Mouse (Mus musculus) NIH3T3 (cell line): ENCODE data around the gene Ttc28.
A peak's percentile ranks its signal among the peaks of the same experiment; 100 is the strongest.

Experiments
- DNase-seq: peaks from one replicate; pipeline ENCODE4 v3.0.0-alpha.2; 2012; ENCODE audit warnings: low read depth

The Ttc28 gene

GRCm38 (mm10) chr5:110888596-110888995 lies 9.0 kb downstream of the Ttc28 start:
- DNase-seq = no peak

DNA sequence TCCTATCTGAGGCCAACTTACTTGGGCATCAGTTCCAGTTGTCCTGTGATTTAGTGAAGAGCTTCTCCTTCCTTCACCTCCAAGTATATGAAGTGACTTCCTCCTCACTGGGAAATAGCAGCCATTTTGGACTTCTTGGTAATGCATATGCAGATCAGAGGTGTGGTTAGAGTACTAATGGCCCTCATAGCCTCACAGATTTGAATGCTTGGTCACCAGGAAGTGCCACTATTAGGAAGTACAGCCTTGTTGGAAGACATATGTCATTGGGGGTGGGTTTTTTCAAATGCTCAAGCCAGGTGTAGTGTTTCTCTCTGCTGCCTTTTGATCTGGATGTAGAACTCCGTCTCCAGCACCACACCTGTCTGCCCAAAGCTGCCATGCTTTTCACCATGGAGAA lies 10.3 kb downstream of the Ttc28 start:
- no peak for DNase-seq

DNA sequence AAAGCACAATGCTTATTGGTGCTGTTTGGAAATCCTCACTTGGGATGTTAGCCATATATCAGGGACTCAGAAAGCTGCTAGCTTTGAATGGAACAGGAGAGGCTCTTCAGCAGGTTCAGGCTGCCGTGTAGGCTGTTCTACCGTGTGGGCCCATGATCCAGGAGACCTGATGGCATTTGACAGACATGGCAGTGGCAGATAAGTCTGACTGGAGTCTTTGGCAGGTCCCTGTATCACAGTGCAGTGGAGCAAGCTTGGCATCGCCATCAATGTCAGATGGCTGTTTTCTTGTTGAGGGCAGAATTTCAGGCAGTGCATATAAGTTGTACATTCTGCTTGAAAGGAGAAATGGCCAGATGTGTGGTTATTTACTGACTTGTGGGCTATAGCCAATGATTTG lies 11.0 kb downstream of the Ttc28 start:
- no peak for DNase-seq

GRCm38 (mm10) chr5:110897114-110897788 lies 17.6 kb downstream of the Ttc28 start:
- no peak for DNase-seq

DNA sequence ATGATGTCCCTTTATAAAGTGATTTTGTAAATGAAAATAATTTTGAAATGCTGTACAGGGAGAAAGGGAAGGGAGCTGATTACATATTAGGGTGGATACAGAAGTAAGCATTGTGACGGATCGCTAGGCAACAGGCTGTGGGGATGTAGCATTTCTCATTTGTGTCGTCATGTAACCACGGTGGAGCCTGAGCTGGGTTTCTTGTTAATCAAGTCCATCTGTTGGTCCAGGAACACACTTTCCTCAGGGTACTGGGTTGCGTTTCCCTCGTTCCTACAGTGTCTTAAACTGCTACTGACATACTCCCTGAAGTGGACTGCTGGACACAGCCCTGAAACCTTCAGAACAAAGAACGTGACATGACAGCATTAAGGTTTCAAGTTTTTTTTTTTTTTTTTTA lies 18.6 kb downstream of the Ttc28 start:
- DNase-seq = peak; percentile 89

DNA sequence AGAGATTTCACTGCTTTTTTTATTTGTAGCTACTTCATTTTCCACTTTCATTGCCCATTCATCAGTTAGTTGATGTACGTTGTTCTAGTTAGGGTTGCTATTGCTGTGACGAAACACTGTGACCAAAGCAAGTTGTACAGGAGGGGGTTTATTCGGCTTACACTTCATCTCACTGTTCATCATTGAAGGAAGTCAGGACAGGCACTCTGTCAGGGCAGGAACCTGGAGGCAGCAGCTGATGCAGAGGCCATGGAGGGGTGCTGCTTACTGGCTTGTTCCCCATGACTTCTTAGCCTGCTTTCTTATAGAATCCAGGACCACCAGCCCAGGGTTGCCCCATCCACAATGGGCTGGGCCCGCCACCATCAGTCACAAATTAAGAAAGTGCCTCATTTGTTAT lies 19.2 kb downstream of the Ttc28 start:
- DNase-seq = no peak

- no peak for DNase-seq
These were observed 20.7 kb downstream of the Ttc28 start for GRCm38 (mm10) chr5:110900331-110900730.

DNA sequence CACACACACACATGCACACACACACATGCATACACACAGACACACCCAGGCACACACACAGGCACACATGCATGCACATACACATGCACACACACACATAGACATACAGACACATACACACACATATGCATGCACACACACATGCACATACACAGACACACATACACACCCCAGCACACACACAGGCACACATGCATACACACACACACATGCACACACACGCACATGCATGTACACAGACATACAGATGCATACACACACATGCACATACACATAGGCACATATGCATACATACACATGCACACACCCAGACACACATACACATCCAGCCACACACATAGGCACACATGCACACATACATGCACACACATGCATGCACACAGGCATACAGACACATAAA lies 27.1 kb downstream of the Ttc28 start:
- no peak for DNase-seq

- peak; percentile 29 for DNase-seq
These were observed 29.3 kb downstream of the Ttc28 start for GRCm38 (mm10) chr5:110908879-110909278.

DNA sequence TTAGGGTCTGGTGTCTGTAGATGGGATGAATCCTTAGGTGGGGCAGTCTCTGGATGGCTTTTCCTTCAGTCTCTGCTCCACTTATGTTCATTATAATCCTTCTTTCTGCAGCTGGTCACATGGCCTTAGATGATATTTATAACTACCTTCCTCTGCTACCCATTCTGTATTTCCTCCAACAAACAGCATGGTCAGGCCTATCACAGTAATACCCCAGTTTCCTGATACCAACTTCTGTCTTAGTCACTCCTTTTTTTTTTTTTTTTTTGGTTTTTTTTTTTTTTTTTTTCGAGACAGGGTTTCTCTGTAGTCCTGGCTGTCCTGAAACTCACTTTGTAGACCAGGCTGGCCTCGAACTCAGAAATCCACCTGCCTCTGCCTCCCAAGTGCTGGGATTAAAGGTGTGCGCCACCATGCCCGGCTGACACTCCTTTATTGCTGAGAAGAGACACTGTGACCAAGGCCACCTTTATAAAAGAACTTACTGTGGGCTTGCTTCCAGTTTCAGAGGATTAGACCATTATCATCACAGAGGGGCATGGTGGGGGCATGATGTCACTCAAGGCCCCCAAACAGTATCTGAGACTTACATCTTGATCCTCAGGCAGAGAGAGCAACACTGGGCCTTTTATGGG lies 30.5 kb downstream of the Ttc28 start:
- DNase-seq = no peak

DNA sequence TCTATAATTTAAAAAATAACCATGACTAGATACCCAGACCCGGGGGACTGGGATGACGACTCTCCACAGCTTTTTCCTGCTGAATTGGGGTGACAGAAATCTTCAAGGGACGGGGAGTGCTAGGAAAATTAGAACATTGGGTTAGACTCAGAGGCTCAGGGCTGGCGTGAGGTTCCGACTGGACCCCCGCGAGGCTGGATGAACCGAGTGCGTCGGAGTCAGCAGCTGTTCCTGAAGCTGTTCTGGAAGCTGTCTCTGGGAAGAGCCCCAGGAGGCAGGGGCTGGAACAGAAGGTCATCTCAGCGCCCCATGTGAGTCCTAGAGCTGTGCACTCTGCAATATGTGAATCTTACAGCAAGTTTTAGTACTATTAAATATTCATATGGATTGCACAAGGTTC lies 35.3 kb downstream of the Ttc28 start:
- no peak for DNase-seq

GRCm38 (mm10) chr5:110916241-110916640 lies 36.6 kb downstream of the Ttc28 start:
- no peak for DNase-seq

GRCm38 (mm10) chr5:110919541-110919940 lies 39.9 kb downstream of the Ttc28 start:
- no peak for DNase-seq

DNA sequence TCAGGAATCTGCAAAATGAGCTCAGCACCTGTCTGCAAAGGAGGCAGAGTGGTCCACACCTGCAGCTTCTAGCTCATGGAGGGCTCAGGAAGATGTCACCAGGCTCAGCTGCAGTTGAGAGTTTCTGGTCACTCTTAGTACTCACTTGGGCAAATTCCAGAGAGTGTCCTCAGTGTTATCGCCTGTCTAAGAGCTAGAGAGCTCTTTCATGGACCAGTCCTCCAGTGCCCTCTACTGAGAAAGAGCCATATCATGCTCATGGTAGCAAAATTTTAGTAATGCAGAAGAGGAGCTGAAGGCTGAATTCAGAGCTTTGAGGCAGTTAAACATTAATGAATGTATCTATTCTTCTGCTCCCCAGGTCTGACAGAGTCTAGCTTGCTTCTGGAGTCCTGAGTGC lies 43.7 kb downstream of the Ttc28 start:
- peak; percentile 60 for DNase-seq

- DNase-seq = no peak
These were observed 45.0 kb downstream of the Ttc28 start for GRCm38 (mm10) chr5:110924636-110925035.

GRCm38 (mm10) chr5:110925804-110926203 lies 46.2 kb downstream of the Ttc28 start:
- peak; percentile 70 for DNase-seq

- peak; percentile 44 for DNase-seq
These were observed 48.7 kb downstream of the Ttc28 start for GRCm38 (mm10) chr5:110928289-110928688.

DNA sequence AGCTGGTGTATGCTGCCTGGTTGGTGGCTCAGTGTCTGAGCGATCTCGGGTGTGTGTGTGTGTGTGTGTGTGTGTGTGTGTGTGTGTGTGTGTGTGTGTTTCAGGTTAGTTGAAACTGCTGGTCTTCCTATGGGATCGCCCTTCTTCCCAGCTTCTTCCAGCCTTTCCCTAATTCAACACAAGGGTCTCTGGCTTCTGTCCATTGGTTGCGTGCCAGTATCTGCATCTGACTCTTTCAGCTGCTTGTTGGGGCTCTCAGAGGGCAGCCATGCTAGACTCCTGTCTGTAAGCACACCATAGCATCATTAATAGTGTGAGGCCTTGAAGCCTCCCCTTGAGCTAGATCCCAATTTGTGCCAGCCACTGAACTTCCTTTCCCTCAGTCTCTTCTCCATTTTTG lies 49.7 kb downstream of the Ttc28 start:
- DNase-seq = no peak

- DNase-seq = no peak
These were observed 57.0 kb downstream of the Ttc28 start for GRCm38 (mm10) chr5:110936606-110937005.

GRCm38 (mm10) chr5:110944326-110944725 lies 64.7 kb downstream of the Ttc28 start:
- no peak for DNase-seq

DNA sequence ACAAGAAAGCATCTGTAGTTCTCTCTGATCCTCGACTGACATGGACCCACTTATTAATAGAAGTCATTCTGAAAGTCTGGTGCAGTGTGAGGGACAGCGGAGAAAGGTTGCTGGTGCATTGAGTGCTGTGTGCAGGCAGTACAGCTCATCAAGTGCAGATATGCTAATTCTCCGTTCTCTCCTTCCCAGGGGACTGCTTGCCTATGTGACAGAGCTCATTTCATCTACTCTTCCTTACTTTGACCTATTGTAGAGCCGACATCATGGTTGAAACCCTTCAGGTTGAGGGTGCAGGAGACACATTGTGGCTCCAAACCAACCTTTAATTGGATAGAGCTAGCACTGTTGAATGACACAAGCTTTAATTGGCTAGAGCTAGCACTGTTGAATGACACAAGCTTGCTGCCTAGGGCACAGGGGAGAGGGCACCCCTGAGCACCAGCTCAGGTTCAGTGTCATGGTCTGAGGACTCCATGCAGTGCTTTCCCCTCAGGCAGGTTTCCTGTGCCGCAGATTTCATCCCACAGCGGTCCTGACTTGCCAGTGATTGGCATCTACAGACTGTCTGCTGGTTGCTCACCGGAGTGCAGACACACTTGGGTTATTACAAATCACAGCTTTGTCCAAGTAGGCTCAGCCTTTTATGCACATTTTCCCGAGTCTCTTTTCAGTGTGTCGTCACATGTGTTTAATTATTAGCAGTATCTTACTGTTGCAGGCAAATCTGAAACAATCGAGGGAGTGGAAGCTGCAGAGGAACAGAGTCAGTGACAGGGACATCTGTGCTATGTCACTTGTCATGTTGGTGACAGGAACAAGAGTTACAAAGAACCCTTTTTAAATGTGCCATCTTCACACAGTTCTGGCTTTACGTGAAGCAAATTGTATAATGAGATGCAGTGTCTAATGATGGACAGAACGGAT lies 69.1 kb downstream of the Ttc28 start:
- DNase-seq = no peak

DNA sequence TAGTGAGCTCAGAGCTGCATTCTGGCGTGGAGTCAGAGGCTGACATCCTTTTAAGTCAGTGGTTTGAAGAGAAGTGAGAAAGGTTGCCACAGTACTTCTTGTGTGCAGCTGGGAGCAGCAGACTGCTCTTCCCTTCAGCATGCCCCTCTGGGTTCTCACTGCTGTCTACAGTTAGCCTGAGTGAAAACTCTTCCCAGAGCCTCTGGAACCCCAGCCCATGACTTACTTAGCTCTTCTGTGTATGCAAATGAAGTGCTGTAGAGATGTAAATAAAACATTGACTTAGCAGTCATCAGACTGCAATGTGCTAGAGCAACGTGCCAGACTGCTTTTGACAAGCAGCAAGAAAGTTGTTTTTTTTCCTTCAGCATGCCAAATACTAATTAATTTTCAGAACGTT lies 70.2 kb downstream of the Ttc28 start:
- DNase-seq = peak; percentile 16

GRCm38 (mm10) chr5:110958196-110958595 lies 78.6 kb downstream of the Ttc28 start:
- DNase-seq = no peak
